Mouse (Mus musculus) layer of hippocampus, adult 9-10 months (tissue): ENCODE data around the gene Rcbtb2.
"Not testable (repeated sequence)": the region's sequence is repeated elsewhere in the genome, so short reads cannot be mapped to it uniquely, and the experiment has no call there.

ENCODE experiments used
- DNase-seq: peaks from one replicate; pipeline ENCODE4 v3.0.0; 2022; ENCODE audit warnings: low spot score

Gene Rcbtb2

GRCm38 (mm10) chr14:73122923-73123278 lies at the start of gene Rcbtb2:
Gene Rcbtb2, plus strand, starts transcription at chr14:73123037.
- no peak for DNase-seq

GRCm38 (mm10) chr14:73083563-73083962 lies 39.3 kb upstream of the Rcbtb2 start:
- DNase-seq, result no peak

GRCm38 (mm10) chr14:73086425-73086824 lies 36.4 kb upstream of the Rcbtb2 start:
- no peak for DNase-seq

GRCm38 (mm10) chr14:73087247-73087646 lies 35.6 kb upstream of the Rcbtb2 start:
- no peak for DNase-seq

GRCm38 (mm10) chr14:73087746-73088145 lies 35.1 kb upstream of the Rcbtb2 start:
- no peak for DNase-seq

- no peak for DNase-seq
These were observed 34.6 kb upstream of the Rcbtb2 start for GRCm38 (mm10) chr14:73088224-73088623.

GRCm38 (mm10) chr14:73092871-73093270 lies 30.0 kb upstream of the Rcbtb2 start:
- DNase-seq, result no peak

- DNase-seq, result no peak
These were observed 27.9 kb upstream of the Rcbtb2 start for GRCm38 (mm10) chr14:73094802-73095550.

- no peak for DNase-seq
These were observed 24.0 kb upstream of the Rcbtb2 start for GRCm38 (mm10) chr14:73098677-73099387.

- no peak for DNase-seq
These were observed 20.5 kb upstream of the Rcbtb2 start for GRCm38 (mm10) chr14:73102270-73102865.

GRCm38 (mm10) chr14:73102986-73103385 lies 19.9 kb upstream of the Rcbtb2 start:
- DNase-seq, result not testable (repeated sequence)

- DNase-seq, result no peak
These were observed 17.9 kb upstream of the Rcbtb2 start for GRCm38 (mm10) chr14:73104913-73105312.

GRCm38 (mm10) chr14:73105407-73106185 lies 17.2 kb upstream of the Rcbtb2 start:
- DNase-seq, result no peak

GRCm38 (mm10) chr14:73106234-73106711 lies 16.6 kb upstream of the Rcbtb2 start:
- DNase-seq, result no peak

- DNase-seq, result no peak
These were observed 15.9 kb upstream of the Rcbtb2 start for GRCm38 (mm10) chr14:73106957-73107356.

- DNase-seq, result no peak
These were observed 15.5 kb upstream of the Rcbtb2 start for GRCm38 (mm10) chr14:73107371-73107770.

- DNase-seq, result no peak
These were observed 14.9 kb upstream of the Rcbtb2 start for GRCm38 (mm10) chr14:73107952-73108351.

- DNase-seq, result no peak
These were observed 12.2 kb upstream of the Rcbtb2 start for GRCm38 (mm10) chr14:73110682-73111081.

- no peak for DNase-seq
These were observed 11.7 kb upstream of the Rcbtb2 start for GRCm38 (mm10) chr14:73111091-73111490.

GRCm38 (mm10) chr14:73112186-73112840 lies 10.5 kb upstream of the Rcbtb2 start:
- DNase-seq, result no peak

GRCm38 (mm10) chr14:73114952-73115351 lies 7.9 kb upstream of the Rcbtb2 start:
- not testable (repeated sequence) for DNase-seq

- no peak for DNase-seq
These were observed 6.5 kb upstream of the Rcbtb2 start for GRCm38 (mm10) chr14:73116301-73116700.
